Mouse (Mus musculus) liver, embryonic 15.5 days (tissue): ENCODE results near the gene Foxk1. TPM values are rescaled to one million over a fixed set of nuclear protein-coding genes. Genes with fewer than 3 reads are reported as not detected.

Experiments used
- ATAC-seq: fragments of 200-750 bp; cut with Nextera tagmentation; 2 replicates; pipeline ENCODE4 v1.8.0; 2017; ENCODE audit warnings: moderate number of reproducible peaks, mild to moderate bottlenecking, moderate library complexity; ENCODE audit not compliant: insufficient read depth
- H3K27ac ChIP-seq: fragments of 300-500 bp; sonication (generic); replicated peaks from 2 replicates; pipeline ENCODE4 v1.5.1; 2015; ENCODE audit warnings: mild to moderate bottlenecking, inconsistent platforms
- H3K27me3 ChIP-seq: fragments of 300-500 bp; sonication (generic); 2 replicates; pipeline ENCODE4 v1.6.1; 2015; ENCODE audit warnings: mild to moderate bottlenecking, inconsistent platforms
- H3K36me3 ChIP-seq: fragments of 300-500 bp; sonication (generic); replicated peaks from 2 replicates; pipeline ENCODE4 v1.6.1; 2015; ENCODE audit warnings: moderate library complexity, mild to moderate bottlenecking, inconsistent platforms
- H3K4me1 ChIP-seq: fragments of 300-500 bp; sonication (generic); replicated peaks from 2 replicates; pipeline ENCODE4 v1.6.1; 2015; ENCODE audit warnings: inconsistent platforms
- H3K4me2 ChIP-seq: fragments of 300-500 bp; sonication (generic); 2 replicates; pipeline ENCODE4 v1.6.1; 2015; ENCODE audit warnings: moderate library complexity, mild to moderate bottlenecking, inconsistent platforms
- H3K4me3 ChIP-seq: fragments of 300-500 bp; sonication (generic); replicated peaks from 2 replicates; pipeline ENCODE4 v1.5.1; 2015; ENCODE audit warnings: mild to moderate bottlenecking, inconsistent platforms
- H3K9ac ChIP-seq: fragments of 300-500 bp; sonication (generic); 2 replicates; pipeline ENCODE4 v1.6.1; 2015; ENCODE audit warnings: moderate library complexity, mild to moderate bottlenecking, inconsistent platforms
- H3K9me3 ChIP-seq: fragments of 300-500 bp; sonication (generic); replicated peaks from 2 replicates; pipeline ENCODE4 v1.6.1; 2016; ENCODE audit warnings: inconsistent platforms
- WGBS: fragments of 180-500 bp; shearing (Covaris S2); methylation state at CpG from one replicate; pipeline ENCODE4 v1.1.7; 2015; ENCODE audit warnings: mixed read lengths; ENCODE audit not compliant: insufficient replicate concordance; 5-methylcytosine and 5-hydroxymethylcytosine counted together
- polyA plus RNA-seq: library from polyadenylated mRNA; unstranded; fragments of >200 nt; fragmentation: Nextera tagmentation; extraction: Ambion mirVana; gene quantifications from 2 replicates; pipeline ENCODE4 v1.2.1, GENCODE M21; 2015

Foxk1 gene
- polyA plus RNA-seq, 1 experiment from 2014 or later: 2.0 TPM

- WGBS: 56% methylated on average over 11 of the region's 11 CpGs
- Histone ChIP-seq H3K9me3 (no peaks in the 10 kb centered on the region), H3K4me1 (peaks cover 81% of the 10 kb centered on the region), H3K4me3 (no peak overlapping the region), H3K9ac (peak overlapping the region; percentile 35; the same call in 1 of the 2 replicates), H3K36me3 (peaks cover 8% of the 10 kb centered on the region; the same call in 1 of the 2 replicates), H3K27me3 (no peaks in the 10 kb centered on the region), H3K4me2 (peak overlapping the region; percentile 50), H3K27ac (peak overlapping the region; percentile 76)
- ATAC-seq: peak; percentile 55
Observed at GRCm38 (mm10) chr5:142444791-142445531, 43.7 kb downstream of the Foxk1 start.

GRCm38 (mm10) chr5:142445709-142446108 is 44.4 kb downstream of the Foxk1 start:
- H3K27me3 ChIP-seq: no peaks in the 10 kb centered on the region
- H3K9me3 ChIP-seq: no peaks in the 10 kb centered on the region
- H3K4me3 ChIP-seq: no peak overlapping the region
- peak overlapping the region; percentile 76 for H3K27ac ChIP-seq
- WGBS: 46% methylated on average over 8 of the region's 8 CpGs
- H3K4me2 ChIP-seq: no peak overlapping the region
- peaks cover 15% of the 10 kb centered on the region; the same call in 1 of the 2 replicates for H3K36me3 ChIP-seq
- H3K4me1 ChIP-seq: peaks cover 74% of the 10 kb centered on the region
- no peak for ATAC-seq
- 0 out of 2 replicates have a peak overlapping the region, but pooled peaks have one; percentile 35 for H3K9ac ChIP-seq

GRCm38 (mm10) chr5:142448076-142448475 is 46.8 kb downstream of the Foxk1 start:
- H3K9me3 ChIP-seq: no peaks in the 10 kb centered on the region
- WGBS: 4% methylated on average over 9 of the region's 9 CpGs
- H3K4me2 ChIP-seq: no peak overlapping the region; the same call in 1 of the 2 replicates
- peaks cover 59% of the 10 kb centered on the region for H3K4me1 ChIP-seq
- no peak overlapping the region for H3K9ac ChIP-seq
- ATAC-seq: peak; percentile 11; the same call in 1 of the 2 replicates
- no peak overlapping the region for H3K27ac ChIP-seq
- peaks cover 31% of the 10 kb centered on the region for H3K36me3 ChIP-seq
- no peaks in the 10 kb centered on the region for H3K27me3 ChIP-seq
- no peak overlapping the region for H3K4me3 ChIP-seq

- peaks cover 36% of the 10 kb centered on the region for H3K36me3 ChIP-seq
- H3K4me1 ChIP-seq: peaks cover 54% of the 10 kb centered on the region
- WGBS: 85% methylated on average over 12 of the region's 12 CpGs
- no peak overlapping the region for H3K9ac ChIP-seq
- no peak for ATAC-seq
- no peaks in the 10 kb centered on the region for H3K27me3 ChIP-seq
- H3K4me2 ChIP-seq: no peak overlapping the region
- H3K9me3 ChIP-seq: no peaks in the 10 kb centered on the region
- no peak overlapping the region for H3K27ac ChIP-seq
- H3K4me3 ChIP-seq: no peak overlapping the region
Observed at GRCm38 (mm10) chr5:142448623-142449022, 47.3 kb downstream of the Foxk1 start.

- WGBS: 89% methylated on average over 9 of the region's 9 CpGs
- Histone ChIP-seq H3K27ac (no peak overlapping the region), H3K36me3 (peaks cover 55% of the 10 kb centered on the region), H3K4me3 (no peak overlapping the region), H3K9me3 (no peaks in the 10 kb centered on the region), H3K4me2 (no peak overlapping the region), H3K9ac (no peak overlapping the region), H3K27me3 (no peaks in the 10 kb centered on the region), H3K4me1 (peaks cover 32% of the 10 kb centered on the region)
- ATAC-seq: no peak
Observed at GRCm38 (mm10) chr5:142450846-142451245, 49.5 kb downstream of the Foxk1 start.

GRCm38 (mm10) chr5:142451759-142452158 is 50.5 kb downstream of the Foxk1 start:
- H3K27me3 ChIP-seq: no peaks in the 10 kb centered on the region
- no peak overlapping the region for H3K9ac ChIP-seq
- H3K4me2 ChIP-seq: no peak overlapping the region
- H3K4me1 ChIP-seq: peaks cover 24% of the 10 kb centered on the region
- ATAC-seq: peak; percentile 51
- no peak overlapping the region for H3K4me3 ChIP-seq
- WGBS: 25% methylated on average over 1 of the region's 1 CpGs
- H3K36me3 ChIP-seq: peaks cover 63% of the 10 kb centered on the region
- no peak overlapping the region for H3K27ac ChIP-seq
- no peaks in the 10 kb centered on the region for H3K9me3 ChIP-seq

GRCm38 (mm10) chr5:142453742-142454141 is 52.4 kb downstream of the Foxk1 start:
- Histone ChIP-seq H3K4me2 (no peak overlapping the region), H3K36me3 (peaks cover 83% of the 10 kb centered on the region), H3K9ac (no peak overlapping the region), H3K27ac (no peak overlapping the region), H3K4me3 (no peak overlapping the region), H3K9me3 (no peaks in the 10 kb centered on the region), H3K27me3 (no peaks in the 10 kb centered on the region), H3K4me1 (peaks cover 27% of the 10 kb centered on the region)
- 84% methylated on average over 13 of the region's 13 CpGs for WGBS
- ATAC-seq: no peak

GRCm38 (mm10) chr5:142456318-142456717 is 55.0 kb downstream of the Foxk1 start:
- H3K27me3 ChIP-seq: no peaks in the 10 kb centered on the region
- H3K4me2 ChIP-seq: no peak overlapping the region
- peaks cover 33% of the 10 kb centered on the region for H3K4me1 ChIP-seq
- ATAC-seq: no peak
- H3K27ac ChIP-seq: no peak overlapping the region
- peaks cover 67% of the 10 kb centered on the region for H3K36me3 ChIP-seq
- WGBS: 74% methylated on average over 15 of the region's 15 CpGs
- H3K9me3 ChIP-seq: no peaks in the 10 kb centered on the region
- H3K9ac ChIP-seq: no peak overlapping the region
- no peak overlapping the region for H3K4me3 ChIP-seq

GRCm38 (mm10) chr5:142457345-142457744 is 56.0 kb downstream of the Foxk1 start:
- peaks cover 64% of the 10 kb centered on the region for H3K36me3 ChIP-seq
- no peak overlapping the region for H3K9ac ChIP-seq
- no peak overlapping the region for H3K4me2 ChIP-seq
- peaks cover 28% of the 10 kb centered on the region for H3K4me1 ChIP-seq
- H3K4me3 ChIP-seq: no peak overlapping the region
- 0 out of 2 replicates have a peak, but pooled peaks have one; percentile 23 for ATAC-seq
- WGBS: 33% methylated on average over 10 of the region's 10 CpGs
- H3K27me3 ChIP-seq: no peaks in the 10 kb centered on the region
- no peaks in the 10 kb centered on the region for H3K9me3 ChIP-seq
- peak overlapping the region; percentile 11; the same call in 1 of the 2 replicates for H3K27ac ChIP-seq

GRCm38 (mm10) chr5:142458791-142459557 is 57.7 kb downstream of the Foxk1 start:
- Histone ChIP-seq H3K27me3 (no peaks in the 10 kb centered on the region), H3K27ac (peak overlapping the region; percentile 45), H3K4me1 (peaks cover 40% of the 10 kb centered on the region), H3K4me3 (no peak overlapping the region), H3K9ac (no peak overlapping the region), H3K4me2 (no peak overlapping the region), H3K36me3 (peaks cover 47% of the 10 kb centered on the region), H3K9me3 (no peaks in the 10 kb centered on the region)
- ATAC-seq: no peak
- 67% methylated on average over 17 of the region's 17 CpGs for WGBS

GRCm38 (mm10) chr5:142459834-142460233 is 58.5 kb downstream of the Foxk1 start:
- no peak for ATAC-seq
- 68% methylated on average over 5 of the region's 5 CpGs for WGBS

More at GRCm38 (mm10) chr5:142459834-142460233, 58.5 kb downstream of the Foxk1 start:
- H3K9ac ChIP-seq: no peak overlapping the region
- H3K27me3 ChIP-seq: no peaks in the 10 kb centered on the region
- no peaks in the 10 kb centered on the region for H3K9me3 ChIP-seq
- peaks cover 48% of the 10 kb centered on the region for H3K4me1 ChIP-seq
- H3K4me2 ChIP-seq: no peak overlapping the region
- peaks cover 39% of the 10 kb centered on the region for H3K36me3 ChIP-seq
- H3K4me3 ChIP-seq: no peak overlapping the region
- H3K27ac ChIP-seq: peak overlapping the region; percentile 16; the same call in 1 of the 2 replicates
